Mouse (Mus musculus) effector memory CD4-positive, alpha-beta T cell, adult 7 months (primary cell): ENCODE results near the gene Adam10. TPM values are rescaled to one million over a fixed set of nuclear protein-coding genes. Genes with fewer than 3 reads are reported as not detected.

Source experiments
- polyA plus RNA-seq: library from polyadenylated mRNA; unstranded; fragments of 100-300 nt; shearing (Covaris generic); gene quantifications from one replicate; pipeline ENCODE4 v1.2.1, GENCODE M21; 2017

Gene Adam10
- 56.2 TPM for polyA plus RNA-seq

DNA sequence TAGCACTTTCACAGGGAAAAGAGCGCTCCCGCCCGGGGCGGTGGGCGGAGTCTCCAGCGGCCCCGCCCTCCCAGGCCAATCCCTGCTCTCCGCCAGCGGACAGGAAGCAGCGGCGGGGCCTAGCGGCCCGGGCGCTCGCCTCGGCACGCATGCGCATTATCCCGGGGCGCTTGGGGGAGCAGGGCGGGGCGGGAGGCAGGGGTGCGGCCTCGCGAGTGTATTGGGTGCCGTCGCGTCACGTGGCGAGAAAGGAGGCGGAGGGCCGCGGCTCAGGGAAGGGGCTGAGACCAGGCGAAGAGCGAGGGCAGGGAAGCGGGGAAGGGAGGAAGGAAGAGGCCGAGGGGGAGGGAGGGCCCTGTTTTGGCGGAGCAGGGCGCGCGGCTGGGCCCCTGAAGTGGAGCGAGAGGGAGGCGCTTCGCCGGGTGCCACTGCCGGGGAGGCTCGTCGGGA lies at the start of gene Adam10:
Adam10 (plus strand) TSS at position 316 of the 450 bp plus-strand sequence.

DNA sequence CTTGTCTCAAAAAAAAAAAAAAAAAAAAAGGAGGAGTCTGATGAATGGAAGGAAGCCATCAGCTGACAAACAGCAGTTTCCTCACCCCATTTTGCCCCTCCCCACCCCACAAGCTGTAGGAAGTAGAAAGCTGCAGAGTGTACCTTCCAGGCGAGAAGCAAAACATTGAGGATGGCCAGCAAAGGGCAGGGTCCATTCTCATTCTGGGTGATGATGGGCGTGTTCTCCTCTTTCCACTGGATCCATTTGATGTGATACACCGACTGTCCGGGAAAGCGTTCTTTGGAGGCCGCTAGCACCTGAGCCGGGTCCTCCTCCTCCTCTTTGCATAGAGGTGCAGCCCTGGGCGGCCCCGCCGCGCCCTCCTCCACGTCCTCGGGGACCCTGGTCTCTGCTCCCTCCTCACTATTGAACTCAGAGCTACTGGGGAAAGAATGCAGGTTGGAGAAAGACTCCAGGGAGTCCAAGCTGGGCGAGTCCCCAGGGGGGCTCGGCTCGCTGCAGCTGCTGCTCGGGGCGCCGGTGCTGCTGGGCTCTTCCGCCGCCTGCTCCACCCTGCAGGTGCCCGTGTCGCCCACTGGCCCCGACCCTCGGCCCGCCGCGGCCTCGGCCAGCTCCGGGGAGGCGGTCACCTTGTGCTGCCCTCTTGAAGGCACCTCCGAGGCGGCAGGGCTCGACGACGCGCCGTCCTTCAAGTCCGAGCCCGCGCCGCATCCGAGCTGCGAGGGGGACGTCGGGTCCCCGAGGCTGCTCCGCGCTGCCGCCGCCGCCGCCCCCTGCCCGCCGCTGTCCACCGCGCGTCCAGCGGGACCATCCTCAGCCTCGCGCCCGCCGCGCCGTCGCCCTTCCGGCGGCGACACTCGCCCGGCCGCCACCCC lies 22.4 kb upstream of the Adam10 start, which contains the start of gene Gm10642:
Gm10642 (plus strand) TSS at position 122 of the 878 bp plus-strand sequence.

DNA sequence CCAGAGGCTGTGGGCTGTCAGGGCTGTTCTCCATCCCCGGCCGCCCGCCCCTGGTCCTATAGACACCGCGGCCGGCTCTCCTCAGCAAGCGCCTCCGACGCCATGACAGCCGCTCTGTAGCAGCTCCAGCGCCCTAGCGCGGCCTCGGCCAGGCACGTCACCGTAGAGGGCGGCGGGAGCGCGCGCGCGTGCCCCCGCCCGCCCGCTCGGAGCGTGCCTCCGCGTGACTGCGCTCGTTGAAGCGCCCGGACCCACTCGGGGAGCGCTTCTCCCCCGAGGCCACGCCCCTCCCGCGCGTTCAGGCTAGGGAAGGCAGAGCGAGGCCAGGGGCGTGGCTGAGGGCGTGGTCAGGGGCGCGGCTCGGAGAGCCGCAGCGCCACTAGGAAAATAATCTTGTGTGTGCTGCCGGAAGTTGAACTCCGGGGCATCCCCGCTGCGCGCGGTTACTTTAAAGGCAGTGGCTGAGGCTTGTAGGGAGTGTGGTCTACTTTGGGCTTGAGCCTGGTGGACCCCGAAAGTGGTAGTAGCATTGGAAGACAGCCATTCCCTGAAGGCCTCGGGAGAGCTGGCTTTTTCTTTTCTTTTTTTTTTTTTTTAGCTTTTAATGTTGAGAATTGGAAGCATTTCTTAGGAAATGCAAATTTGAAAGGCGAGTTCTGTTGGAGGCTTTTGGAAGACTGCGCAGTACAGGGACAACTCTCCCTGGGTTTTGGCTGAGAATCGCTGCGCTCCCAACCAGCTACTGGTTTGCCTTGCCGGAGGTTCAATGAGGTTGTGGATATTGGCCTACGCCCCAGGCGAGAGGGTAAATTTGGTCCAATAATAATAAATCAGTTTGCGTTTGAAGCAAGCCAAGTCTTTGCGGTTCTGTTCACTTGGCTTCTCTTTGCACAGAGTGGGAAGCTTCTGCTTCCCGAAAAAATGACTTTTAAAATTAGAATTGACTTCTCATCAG lies 21.5 kb upstream of the Adam10 start, which contains the start of gene Mindy2:
Mindy2 (minus strand) TSS at position 162 of the 955 bp plus-strand sequence.

Other genes with a start within 250 kb of the Adam10 start
- 40.3 TPM for gene Rnf111, start 175.3 kb upstream of the Adam10 start, polyA plus RNA-seq
- 121 TPM for gene Sltm, start 136.2 kb upstream of the Adam10 start, polyA plus RNA-seq
- 0.87 TPM for gene Gm10642, start 22.7 kb upstream of the Adam10 start, polyA plus RNA-seq
- 60.8 TPM for gene Mindy2, start 21.8 kb upstream of the Adam10 start, polyA plus RNA-seq